Mouse (Mus musculus): ENCODE measurements around the gene Cnnm4.

GRCm38 (mm10) chr1:36557457-36558011 lies 86.1 kb downstream of the Cnnm4 start:
- TF ChIP-seq CTCF (IDR thresholded peaks at IDR 0.05) = peak; percentile 7; the same call in 1 of the 2 replicates
- no peak for TF ChIP-seq EP300 (IDR thresholded peaks at IDR 0.05; ENCODE audit: insufficient read depth, low read depth, low read length)
- 0 out of 2 replicates have a peak, but pooled peaks have one; percentile 35 for TF ChIP-seq POLR2A (IDR thresholded peaks at IDR 0.05; ENCODE audit: insufficient read depth, low read depth, low read length)

Data from heart, adult 2 months (tissue).